Mouse (Mus musculus) liver, adult 2 months (tissue): ENCODE measurements around the gene 1500015O10Rik. TPM values are rescaled to one million over a fixed set of nuclear protein-coding genes. Genes with fewer than 3 reads are reported as not detected.

Experiments
- DNase-seq: peaks from one replicate; pipeline ENCODE4 v3.0.0-alpha.2; 2011; ENCODE audit warnings: low read depth, low spot score; ENCODE audit errors: extremely low read depth
- H3K27ac ChIP-seq: fragments of 200-500 bp; replicated peaks from 2 replicates; pipeline ENCODE4 v1.5.1; 2012; ENCODE audit warnings: low read depth, mild to moderate bottlenecking, control low read depth, inconsistent platforms, low read length; ENCODE audit not compliant: insufficient read depth
- H3K27me3 ChIP-seq: fragments of 200-500 bp; 2 replicates; pipeline ENCODE4 v1.6.1; 2012; ENCODE audit warnings: mild to moderate bottlenecking, moderate library complexity, low read length, inconsistent platforms; ENCODE audit not compliant: control insufficient read depth, insufficient read depth
- H3K36me3 ChIP-seq: fragments of 200-500 bp; 2 replicates; pipeline ENCODE4 v1.6.1; 2012; ENCODE audit warnings: low read length, inconsistent platforms; ENCODE audit not compliant: control insufficient read depth, insufficient read depth
- H3K4me1 ChIP-seq: fragments of 200-500 bp; 2 replicates; pipeline ENCODE4 v1.6.1; 2011; ENCODE audit warnings: low read length; ENCODE audit not compliant: control insufficient read depth, insufficient read depth
- H3K4me3 ChIP-seq: fragments of 200-500 bp; 2 replicates; pipeline ENCODE4 v1.5.1; 2011; ENCODE audit warnings: low read depth, mild to moderate bottlenecking, control low read depth, low read length, moderate library complexity; ENCODE audit not compliant: insufficient read depth
- H3K79me2 ChIP-seq: fragments of 200-500 bp; 2 replicates; pipeline ENCODE4 v1.6.1; 2012; ENCODE audit warnings: inconsistent platforms, mild to moderate bottlenecking, low read length, moderate library complexity; ENCODE audit not compliant: control insufficient read depth, insufficient read depth
- H3K9ac ChIP-seq: fragments of 200-500 bp; 2 replicates; pipeline ENCODE4 v1.6.1; 2012; ENCODE audit warnings: low read depth, mild to moderate bottlenecking, control low read depth, inconsistent platforms, low read length
- CTCF ChIP-seq: fragments of 200-500 bp; IDR thresholded peaks from 2 replicates; pipeline ENCODE4 v1.5.1; 2011; ENCODE audit warnings: low read depth, low read length, control low read depth
- POLR2A ChIP-seq: fragments of 200-500 bp; IDR thresholded peaks from 2 replicates; pipeline ENCODE4 v1.6.1; 2011; ENCODE audit warnings: low read length, control low read depth; ENCODE audit not compliant: insufficient read depth; ENCODE audit errors: extremely low read depth
- WGBS: fragments of 180-500 bp; shearing (Covaris S2); methylation state at CpG from one replicate; pipeline ENCODE4 v1.1.7; 2018; 5-methylcytosine and 5-hydroxymethylcytosine counted together
- polyA plus RNA-seq: library from polyadenylated mRNA; depleted of rRNA; stranded (reverse); fragments of >200 nt; gene quantifications from 2 replicates; pipeline ENCODE4 v1.2.3, GENCODE M21; 2012
- total RNA-seq: library from RNA; depleted of rRNA; stranded (reverse); fragments of >200 nt; gene quantifications from 2 replicates; pipeline ENCODE4 v1.2.3, GENCODE M21; 2014

Gene 1500015O10Rik
- total and polyA plus RNA-seq, 2 experiments, result not detected

- peak; percentile 20 for DNase-seq
- Histone ChIP-seq H3K79me2 (no peaks in the 10 kb centered on the region), H3K4me3 (no peak overlapping the region)
Measured at GRCm38 (mm10) chr1:43737812-43738518, 7.6 kb downstream of the 1500015O10Rik start.

GRCm38 (mm10) chr1:43738519-43738894 is 8.1 kb downstream of the 1500015O10Rik start:
- Histone ChIP-seq H3K27me3 (no peaks in the 10 kb centered on the region), H3K27ac (no peak overlapping the region), H3K9ac (no peak overlapping the region), H3K4me1 (no peaks in the 10 kb centered on the region), H3K36me3 (no peaks in the 10 kb centered on the region), H3K79me2 (no peaks in the 10 kb centered on the region), H3K4me3 (no peak overlapping the region)
- 91% methylated on average over 10 of the region's 10 CpGs for WGBS
- DNase-seq, result no peak
- TF ChIP-seq POLR2A, result no peak
- TF ChIP-seq CTCF, result no peak

More at GRCm38 (mm10) chr1:43737812-43738518, 7.6 kb downstream of the 1500015O10Rik start:
- no peaks in the 10 kb centered on the region for H3K36me3 ChIP-seq
- no peaks in the 10 kb centered on the region for H3K4me1 ChIP-seq
- H3K27me3 ChIP-seq, result no peaks in the 10 kb centered on the region
- no peak for TF ChIP-seq CTCF
- TF ChIP-seq POLR2A, result no peak
- no peak overlapping the region for H3K9ac ChIP-seq
- H3K27ac ChIP-seq, result no peak overlapping the region
- WGBS, result 75% methylated on average over 7 of the region's 7 CpGs

GRCm38 (mm10) chr1:43754448-43755312 is 24.3 kb downstream of the 1500015O10Rik start:
- H3K36me3 ChIP-seq, result peaks cover 30% of the 10 kb centered on the region
- 92% methylated on average over 8 of the region's 8 CpGs for WGBS

GRCm38 (mm10) chr1:43760085-43760484 is 29.7 kb downstream of the 1500015O10Rik start:
- peaks cover 26% of the 10 kb centered on the region for H3K36me3 ChIP-seq
- H3K27me3 ChIP-seq, result no peaks in the 10 kb centered on the region
- DNase-seq, result no peak
- H3K4me1 ChIP-seq, result no peaks in the 10 kb centered on the region
- no peak overlapping the region for H3K9ac ChIP-seq
- H3K79me2 ChIP-seq, result no peaks in the 10 kb centered on the region
- H3K27ac ChIP-seq, result no peak overlapping the region
- H3K4me3 ChIP-seq, result no peak overlapping the region
- TF ChIP-seq CTCF (no peak), POLR2A (no peak)

More at GRCm38 (mm10) chr1:43754448-43755312, 24.3 kb downstream of the 1500015O10Rik start:
- no peak overlapping the region for H3K27ac ChIP-seq
- no peaks in the 10 kb centered on the region for H3K4me1 ChIP-seq
- H3K9ac ChIP-seq, result no peak overlapping the region
- H3K4me3 ChIP-seq, result no peak overlapping the region
- no peak for DNase-seq
- no peaks in the 10 kb centered on the region for H3K79me2 ChIP-seq
- no peak for TF ChIP-seq CTCF
- TF ChIP-seq POLR2A, result no peak
- no peaks in the 10 kb centered on the region for H3K27me3 ChIP-seq

GRCm38 (mm10) chr1:43764481-43764880 is 34.1 kb downstream of the 1500015O10Rik start:
- Histone ChIP-seq H3K27me3 (no peaks in the 10 kb centered on the region), H3K79me2 (no peaks in the 10 kb centered on the region), H3K4me3 (no peak overlapping the region), H3K36me3 (peaks cover 24% of the 10 kb centered on the region), H3K4me1 (no peaks in the 10 kb centered on the region), H3K27ac (no peak overlapping the region), H3K9ac (no peak overlapping the region)
- TF ChIP-seq POLR2A, result no peak
- TF ChIP-seq CTCF, result no peak
- no peak for DNase-seq
- 97% methylated on average over 2 of the region's 2 CpGs for WGBS

- Histone ChIP-seq H3K9ac (no peak overlapping the region), H3K4me3 (no peak overlapping the region), H3K27me3 (no peaks in the 10 kb centered on the region), H3K79me2 (no peaks in the 10 kb centered on the region), H3K36me3 (peaks cover 21% of the 10 kb centered on the region), H3K27ac (no peak overlapping the region), H3K4me1 (no peaks in the 10 kb centered on the region)
- no peak for TF ChIP-seq CTCF
- no peak for TF ChIP-seq POLR2A
- 100% methylated on average over 2 of the region's 2 CpGs for WGBS
- DNase-seq, result no peak
Measured at GRCm38 (mm10) chr1:43766328-43766727, 35.9 kb downstream of the 1500015O10Rik start.
